Mouse (Mus musculus) cerebellum, adult 2 months (tissue): Measurements from ENCODE around the gene Smc6.

Source experiments
- CTCF ChIP-seq: fragments of 200-500 bp; IDR thresholded peaks from 2 replicates; pipeline ENCODE4 v1.5.1; 2011; ENCODE audit warnings: low read depth, mild to moderate bottlenecking, control low read depth, low read length, moderate library complexity, borderline replicate concordance; ENCODE audit not compliant: insufficient read depth
- POLR2A ChIP-seq: fragments of 200-500 bp; IDR thresholded peaks from 2 replicates; pipeline ENCODE4 v1.6.1; 2011; ENCODE audit warnings: low read length, control low read depth, borderline replicate concordance; ENCODE audit not compliant: insufficient read depth

DNA sequence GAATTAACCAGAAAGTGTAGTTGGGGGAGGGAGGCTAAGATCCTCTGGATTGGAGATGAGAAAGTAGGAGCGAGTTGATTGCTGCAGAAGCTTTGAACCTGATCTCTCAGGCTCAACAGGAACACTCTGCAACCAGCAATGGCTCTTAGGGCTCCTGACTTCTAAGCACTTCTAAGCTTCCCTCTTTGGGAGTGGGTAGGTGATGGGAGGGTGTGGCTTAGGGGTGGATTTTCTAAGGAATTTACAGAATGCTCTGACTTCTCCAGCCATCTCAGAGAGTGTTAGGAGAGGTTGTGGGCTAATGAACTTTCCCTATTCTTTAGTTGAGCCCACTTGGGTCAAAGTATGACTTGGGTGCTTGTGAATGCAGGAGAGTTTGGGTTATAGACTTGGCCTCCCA lies 39.6 kb upstream of the Smc6 start:
- TF ChIP-seq CTCF, result no peak
- no peak for TF ChIP-seq POLR2A
